Mouse (Mus musculus): ENCODE data around the gene Plb1. TPM values are rescaled to one million over a fixed set of nuclear protein-coding genes. Genes with fewer than 3 reads are reported as not detected.
A peak's percentile ranks its signal among the peaks of the same experiment; 100 is the strongest.

Gene Plb1
- polyA plus RNA-seq, 1 experiment from 2014 or later, result 16.6 TPM

DNA sequence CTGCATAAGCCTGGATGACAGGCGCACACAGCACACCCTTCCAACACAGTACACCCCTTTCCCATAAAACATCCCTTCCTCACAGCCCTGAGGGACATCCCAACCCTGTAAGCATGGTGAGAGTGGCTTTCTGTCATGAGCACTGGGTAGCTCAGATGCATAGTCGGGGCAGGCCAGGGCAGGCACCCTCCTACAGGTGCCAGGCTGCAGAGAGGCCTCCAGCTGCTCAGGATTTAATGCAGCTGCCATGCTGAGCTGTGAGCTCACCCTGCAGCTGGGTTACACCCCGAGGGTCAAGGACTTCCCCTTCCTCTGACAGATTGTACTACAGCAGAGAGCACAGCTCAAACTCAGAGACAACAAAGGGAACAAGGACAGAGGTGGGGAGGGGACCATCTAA lies 146.0 kb downstream of the Plb1 start:
- Histone ChIP-seq H3K27ac (ENCODE audit: low read length) (no peak overlapping the region), H3K4me2 (replicated peaks; ENCODE audit: low read depth, low read length) (no peak overlapping the region), H3K36me3 (ENCODE audit: insufficient read depth, low read length) (no peaks in the 10 kb centered on the region), H3K4me1 (ENCODE audit: insufficient read depth, low read depth, low read length) (no peaks in the 10 kb centered on the region), H3K9me3 (ENCODE audit: low read length) (no peaks in the 10 kb centered on the region), H3K9ac (replicated peaks; ENCODE audit: low read depth) (no peak overlapping the region), H3K27me3 (replicated peaks; ENCODE audit: insufficient read depth, low read length) (no peaks in the 10 kb centered on the region), H3K4me3 (ENCODE audit: low read depth, low read length) (no peak overlapping the region)
- WGBS, result 29% methylated on average over 3 of the region's 3 CpGs
- DNase-seq (ENCODE audit: low spot score), result no peak
- no peak for TF ChIP-seq CTCF (IDR thresholded peaks at IDR 0.05)
- no peak for ATAC-seq

DNA sequence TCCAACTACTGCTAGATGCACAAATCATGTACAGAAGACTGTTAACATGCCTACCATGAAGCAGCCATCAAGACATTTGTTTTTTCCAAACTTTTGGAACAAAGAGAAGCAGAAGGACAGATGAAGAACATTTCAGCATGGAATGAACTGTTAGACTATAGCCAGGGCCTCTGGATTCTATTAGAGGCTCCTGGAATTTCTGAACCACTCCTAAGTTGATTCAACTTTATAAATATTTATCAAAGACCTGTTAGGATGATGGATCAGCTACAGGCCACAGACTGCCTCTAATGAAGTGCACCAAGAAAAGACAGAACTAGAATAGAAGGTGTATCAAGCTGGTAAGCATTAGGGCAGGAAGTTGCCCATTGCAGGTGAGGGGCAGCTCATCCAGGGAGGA lies 156.1 kb downstream of the Plb1 start:
- H3K9ac ChIP-seq (replicated peaks; ENCODE audit: low read depth), result no peak overlapping the region
- no peaks in the 10 kb centered on the region for H3K9me3 ChIP-seq (ENCODE audit: low read length)
- H3K36me3 ChIP-seq (ENCODE audit: insufficient read depth, low read length), result no peaks in the 10 kb centered on the region
- no peak overlapping the region for H3K27ac ChIP-seq (ENCODE audit: low read length)
- H3K27me3 ChIP-seq (replicated peaks; ENCODE audit: insufficient read depth, low read length), result no peaks in the 10 kb centered on the region
- H3K4me1 ChIP-seq (ENCODE audit: insufficient read depth, low read depth, low read length), result no peaks in the 10 kb centered on the region
- TF ChIP-seq CTCF (IDR thresholded peaks at IDR 0.05) (no peak), EP300 (IDR thresholded peaks at IDR 0.05) (no peak)
- H3K4me2 ChIP-seq (replicated peaks; ENCODE audit: low read depth, low read length), result no peak overlapping the region
- H3K4me3 ChIP-seq (ENCODE audit: low read depth, low read length), result no peak overlapping the region
- DNase-seq (ENCODE audit: low spot score), result no peak
- no peak for ATAC-seq

DNA sequence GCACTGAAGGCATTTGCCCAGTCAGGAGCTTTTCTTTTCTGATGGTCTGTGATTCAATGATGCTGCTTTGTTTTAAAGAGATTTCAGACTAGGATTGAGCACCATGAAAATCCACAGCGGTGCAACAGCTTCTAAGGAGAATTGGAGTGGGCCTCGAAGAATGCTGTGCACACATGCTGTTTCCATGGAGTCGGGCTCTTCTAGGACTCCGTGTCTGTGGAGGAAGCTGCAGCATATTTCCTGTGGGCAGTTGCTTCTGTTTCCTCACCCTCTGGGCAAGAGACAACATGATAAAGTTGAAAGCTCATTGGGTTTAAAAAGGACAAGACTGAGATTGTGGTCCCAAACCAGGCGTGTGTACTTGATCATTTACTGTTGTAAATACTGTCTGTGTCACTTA lies 157.8 kb downstream of the Plb1 start:
- no peak overlapping the region for H3K9ac ChIP-seq (replicated peaks; ENCODE audit: low read depth)
- no peaks in the 10 kb centered on the region for H3K27me3 ChIP-seq (replicated peaks; ENCODE audit: insufficient read depth, low read length)
- no peak for ATAC-seq
- no peak for DNase-seq (ENCODE audit: low spot score)
- H3K9me3 ChIP-seq (ENCODE audit: low read length), result no peaks in the 10 kb centered on the region
- H3K4me2 ChIP-seq (replicated peaks; ENCODE audit: low read depth, low read length), result no peak overlapping the region
- TF ChIP-seq CTCF (IDR thresholded peaks at IDR 0.05), result no peak
- H3K4me1 ChIP-seq (ENCODE audit: insufficient read depth, low read depth, low read length), result no peaks in the 10 kb centered on the region; the same call in 1 of the 2 replicates
- H3K36me3 ChIP-seq (ENCODE audit: insufficient read depth, low read length), result no peaks in the 10 kb centered on the region
- H3K4me3 ChIP-seq (ENCODE audit: low read depth, low read length), result no peak overlapping the region
- WGBS, result 38% methylated on average over 5 of the region's 5 CpGs
- H3K27ac ChIP-seq (ENCODE audit: low read length), result no peak overlapping the region

DNA sequence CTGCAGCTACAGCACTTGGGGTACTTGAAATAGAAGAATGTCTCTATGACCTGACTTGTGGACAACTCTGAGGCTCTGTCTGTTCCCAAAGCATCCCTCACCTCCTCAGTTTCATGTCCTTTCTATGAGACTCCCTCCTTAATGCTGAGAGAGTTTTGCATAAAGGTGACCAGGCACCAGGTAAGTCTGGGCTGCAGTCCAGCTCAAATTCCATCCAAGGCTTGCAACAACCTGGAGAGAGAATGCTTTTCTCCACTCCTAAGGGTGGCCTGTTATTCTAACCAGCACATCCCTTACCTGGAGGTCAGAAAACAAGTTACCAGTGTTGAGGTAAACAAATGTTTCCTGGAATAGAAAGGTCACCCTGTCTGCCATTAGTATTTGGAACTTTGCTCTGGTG lies 159.8 kb downstream of the Plb1 start:
- ATAC-seq (no peak), DNase-seq (ENCODE audit: low spot score) (no peak)
- H3K4me1 ChIP-seq (ENCODE audit: insufficient read depth, low read depth, low read length), result no peaks in the 10 kb centered on the region; the same call in 1 of the 2 replicates
- H3K4me3 ChIP-seq (ENCODE audit: low read depth, low read length), result no peak overlapping the region
- H3K36me3 ChIP-seq (ENCODE audit: insufficient read depth, low read length), result no peaks in the 10 kb centered on the region
- H3K9me3 ChIP-seq (ENCODE audit: low read length), result no peaks in the 10 kb centered on the region
- no peaks in the 10 kb centered on the region for H3K27me3 ChIP-seq (replicated peaks; ENCODE audit: insufficient read depth, low read length)
- no peak overlapping the region for H3K4me2 ChIP-seq (replicated peaks; ENCODE audit: low read depth, low read length)
- no peak overlapping the region for H3K27ac ChIP-seq (ENCODE audit: low read length)
- no peak overlapping the region for H3K9ac ChIP-seq (replicated peaks; ENCODE audit: low read depth)
- TF ChIP-seq EP300 (IDR thresholded peaks at IDR 0.05), result no peak

DNA sequence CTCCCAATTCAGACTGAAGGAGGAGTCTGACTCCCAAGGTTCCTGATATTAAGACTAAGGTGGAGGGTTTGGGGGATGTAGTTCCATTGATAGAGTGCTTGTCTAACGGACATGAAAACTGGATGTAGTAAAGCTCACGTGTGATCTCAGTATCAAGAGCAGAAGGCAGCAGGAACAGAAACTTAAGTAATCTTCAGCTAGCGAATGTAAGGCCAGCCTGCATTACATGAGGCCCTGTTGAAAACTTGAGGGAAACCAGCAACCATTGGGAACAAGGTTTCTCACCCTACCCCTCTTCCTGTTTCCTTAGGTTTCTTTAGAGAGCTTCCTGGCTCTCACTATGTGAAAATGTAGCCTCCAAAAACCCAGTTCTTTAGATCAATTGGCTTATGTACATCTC lies 162.1 kb downstream of the Plb1 start:
- WGBS, result 81% methylated on average over 3 of the region's 3 CpGs
- TF ChIP-seq EP300 (IDR thresholded peaks at IDR 0.05), result no peak
- no peak for TF ChIP-seq CTCF (IDR thresholded peaks at IDR 0.05)
- H3K27me3 ChIP-seq (replicated peaks; ENCODE audit: insufficient read depth, low read length), result no peaks in the 10 kb centered on the region
- H3K9me3 ChIP-seq (ENCODE audit: low read length), result no peaks in the 10 kb centered on the region
- H3K36me3 ChIP-seq (ENCODE audit: insufficient read depth, low read length), result no peaks in the 10 kb centered on the region
- no peaks in the 10 kb centered on the region; the same call in 1 of the 2 replicates for H3K4me1 ChIP-seq (ENCODE audit: insufficient read depth, low read depth, low read length)
- no peak overlapping the region for H3K4me2 ChIP-seq (replicated peaks; ENCODE audit: low read depth, low read length)
- no peak overlapping the region for H3K9ac ChIP-seq (replicated peaks; ENCODE audit: low read depth)
- H3K4me3 ChIP-seq (ENCODE audit: low read depth, low read length), result no peak overlapping the region
- H3K27ac ChIP-seq (ENCODE audit: low read length), result no peak overlapping the region
- ATAC-seq (no peak), DNase-seq (ENCODE audit: low spot score) (no peak)

DNA sequence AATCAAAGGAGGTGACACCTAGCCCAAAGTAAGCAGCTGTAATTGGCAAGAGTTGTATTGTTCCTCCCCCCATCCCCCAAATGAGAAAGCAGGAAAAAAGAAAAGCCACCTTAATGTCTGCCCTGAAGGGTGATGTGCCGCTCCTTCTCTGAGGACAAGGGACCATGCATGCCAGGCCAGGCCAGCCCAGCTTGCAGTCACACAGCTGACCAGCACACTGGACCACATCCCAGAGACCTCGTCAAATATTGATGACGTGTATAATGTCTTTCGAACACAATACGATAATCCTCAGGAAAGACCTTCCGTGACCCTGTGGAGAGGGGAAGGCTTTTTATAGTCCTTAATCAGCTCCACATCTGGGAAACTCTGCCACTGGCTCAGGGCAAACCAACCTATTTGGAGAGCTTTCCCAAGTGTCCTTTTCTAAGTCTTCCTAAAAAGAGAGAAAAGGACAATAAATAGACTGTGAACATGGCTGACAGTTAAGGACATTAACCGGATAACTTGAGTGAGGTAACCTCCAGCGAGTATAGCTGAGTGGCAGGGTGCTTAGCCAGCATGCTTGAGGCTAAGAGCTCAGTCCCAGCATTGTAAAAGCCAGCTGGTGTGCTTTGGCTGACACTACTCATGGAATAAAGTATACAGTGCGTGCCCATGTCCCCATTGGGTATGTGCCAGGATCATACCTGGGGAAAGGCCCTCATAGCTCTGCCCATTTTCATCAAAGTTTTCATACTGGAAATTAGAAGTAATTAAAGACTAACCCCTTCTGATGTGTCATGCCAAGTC lies 162.8 kb downstream of the Plb1 start:
- H3K4me3 ChIP-seq (ENCODE audit: low read depth, low read length), result no peak overlapping the region
- ATAC-seq (peak; percentile 63), DNase-seq (ENCODE audit: low spot score) (no peak)
- no peaks in the 10 kb centered on the region for H3K36me3 ChIP-seq (ENCODE audit: insufficient read depth, low read length)
- H3K27me3 ChIP-seq (replicated peaks; ENCODE audit: insufficient read depth, low read length), result no peaks in the 10 kb centered on the region
- H3K9me3 ChIP-seq (ENCODE audit: low read length), result no peaks in the 10 kb centered on the region
- no peak overlapping the region for H3K9ac ChIP-seq (replicated peaks; ENCODE audit: low read depth)
- no peaks in the 10 kb centered on the region; the same call in 1 of the 2 replicates for H3K4me1 ChIP-seq (ENCODE audit: insufficient read depth, low read depth, low read length)
- no peak for TF ChIP-seq CTCF (IDR thresholded peaks at IDR 0.05)
- TF ChIP-seq EP300 (IDR thresholded peaks at IDR 0.05), result no peak
- 47% methylated on average over 9 of the region's 9 CpGs for WGBS
- H3K27ac ChIP-seq (ENCODE audit: low read length), result no peak overlapping the region
- H3K4me2 ChIP-seq (replicated peaks; ENCODE audit: low read depth, low read length), result no peak overlapping the region
